In the genomic region with DNA sequence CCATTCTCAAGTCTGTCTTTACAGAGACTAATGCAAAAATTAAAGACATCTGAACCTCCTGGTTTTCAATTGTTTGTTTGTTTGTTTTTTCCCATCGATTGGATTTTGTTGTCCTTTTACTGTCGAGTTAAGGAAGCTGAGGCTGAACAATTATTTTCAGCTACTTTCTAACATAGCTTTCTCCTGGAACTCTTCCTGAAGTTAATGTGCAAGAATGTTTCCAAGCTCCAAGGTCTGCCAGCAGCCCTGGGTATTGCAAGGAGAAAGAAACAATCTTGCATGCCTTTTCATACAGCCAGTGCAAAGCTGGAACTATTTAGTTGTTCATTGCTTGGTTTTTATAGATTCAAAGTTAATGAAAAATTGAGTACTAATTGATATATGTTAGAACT, we compare ENCODE assay signal across 8 mouse cellular contexts. TPM values are rescaled to one million over a fixed set of nuclear protein-coding genes. Genes with fewer than 3 reads are reported as not detected.
DNase-seq lines count a peak whose midpoint lies in the region; ATAC-seq and TF ChIP-seq lines count a peak whose summit lies in the region.

No protein-coding gene starts in this region.

- WGBS in lung, embryonic 14.5 days: 9% methylated on average over 2 of the region's 2 CpGs
- WGBS in forebrain, embryonic 11.5 days: 38% methylated on average over 2 of the region's 2 CpGs
- 0% methylated on average over 2 of the region's 2 CpGs for WGBS in olfactory bulb, adult 2 months

- H3K9me3 ChIP-seq in lung, embryonic 14.5 days (ENCODE audit: low read depth, low read length): no peaks in the 10 kb centered on the region
- H3K9me3 ChIP-seq in forebrain, embryonic 11.5 days (ENCODE audit: control insufficient read depth, low read length): no peaks in the 10 kb centered on the region

- H3K27me3 ChIP-seq in lung, embryonic 14.5 days (ENCODE audit: insufficient read depth, low read length): no peaks in the 10 kb centered on the region
- no peaks in the 10 kb centered on the region for H3K27me3 ChIP-seq in forebrain, embryonic 11.5 days (ENCODE audit: control insufficient read depth, insufficient read depth, low read length)

- TF ChIP-seq CTCF in lung, embryonic 14.5 days (IDR thresholded peaks at IDR 0.05; ENCODE audit: low read depth): no peak
- no peak for TF ChIP-seq CTCF in olfactory bulb, adult 2 months (IDR thresholded peaks at IDR 0.05; ENCODE audit: insufficient read depth, low read depth, low read length)

- no peak for TF ChIP-seq POLR2A in olfactory bulb, adult 2 months (IDR thresholded peaks at IDR 0.05; ENCODE audit: insufficient read depth, low read depth, low read length)

- no peaks in the 10 kb centered on the region for H3K36me3 ChIP-seq in lung, embryonic 14.5 days (ENCODE audit: insufficient read depth)
- H3K36me3 ChIP-seq in forebrain, embryonic 11.5 days (ENCODE audit: control insufficient read depth, insufficient read depth, low read length): no peaks in the 10 kb centered on the region

- peak overlapping the region; percentile 58 for H3K4me3 ChIP-seq in lung, embryonic 14.5 days (ENCODE audit: low read depth, low read length)
- H3K4me3 ChIP-seq in forebrain, embryonic 11.5 days (ENCODE audit: low read depth, low read length): peak overlapping the region; percentile 45
- peak overlapping the region; percentile 99 for H3K4me3 ChIP-seq in olfactory bulb, adult 2 months (ENCODE audit: insufficient read depth, low read depth, low read length)

- H3K4me2 ChIP-seq in lung, embryonic 14.5 days: peak overlapping the region; percentile 69
- peak overlapping the region; percentile 69 for H3K4me2 ChIP-seq in forebrain, embryonic 11.5 days (ENCODE audit: low read depth, low read length, severe bottlenecking)

- peak; percentile 35 for DNase-seq in lung, embryonic 14.5 days
- DNase-seq in lung, postnatal 14 days: no peak
- no peak for DNase-seq in forebrain, embryonic 11.5 days (ENCODE audit: low spot score)
- DNase-seq in kidney, postnatal 14 days: peak; percentile 21
- no peak for DNase-seq in thymus, postnatal 25 days
- no peak for DNase-seq in layer of hippocampus, postnatal 25 days (ENCODE audit: extremely low spot score in 1 of 2, low spot score in 1 of 2)
- no peak for DNase-seq in thymus, postnatal 36 days

- peak overlapping the region; percentile 81; the same call in 1 of the 2 replicates for H3K27ac ChIP-seq in lung, embryonic 14.5 days (ENCODE audit: low read depth)
- no peak overlapping the region for H3K27ac ChIP-seq in forebrain, embryonic 11.5 days (ENCODE audit: low read depth, low read length)
- peak overlapping the region; percentile 98 for H3K27ac ChIP-seq in olfactory bulb, adult 2 months (ENCODE audit: insufficient read depth, low read depth, low read length)

- no peak for ATAC-seq in lung, embryonic 14.5 days (ENCODE audit: insufficient read depth)
- ATAC-seq in forebrain, embryonic 11.5 days (replicated peaks; ENCODE audit: low FRiP score): no peak

- 0 out of 2 replicates have a peak, but pooled peaks cover 7% of the 10 kb centered on the region for H3K4me1 ChIP-seq in lung, embryonic 14.5 days (ENCODE audit: insufficient read depth)
- no peaks in the 10 kb centered on the region for H3K4me1 ChIP-seq in forebrain, embryonic 11.5 days (replicated peaks; ENCODE audit: control insufficient read depth, insufficient read depth, low read length)
- no peaks in the 10 kb centered on the region; the same call in 1 of the 2 replicates for H3K4me1 ChIP-seq in olfactory bulb, adult 2 months (ENCODE audit: control insufficient read depth, insufficient read depth, low read length)

- peak overlapping the region; percentile 69 for H3K9ac ChIP-seq in lung, embryonic 14.5 days
- H3K9ac ChIP-seq in forebrain, embryonic 11.5 days (ENCODE audit: low read length): peak overlapping the region; percentile 67

RNA-seq across cellular contexts. Expression of a gene that starts 0.6 kb away (rescaled TPM):
- polyA plus RNA-seq in lung, embryonic 14.5 days (2014; fragmentation: Nextera tagmentation; extraction: Ambion mirVana): 43.1 and 48.2 TPM in 2 replicates
- 14.5 TPM in 2 replicates for polyA plus RNA-seq in forebrain, embryonic 11.5 days (2014; fragmentation: Nextera tagmentation; extraction: Ambion mirVana)
- not detected in 2 replicates for polyA plus RNA-seq in olfactory bulb, adult 2 months (2012; ENCODE audit: insufficient read depth, insufficient read length, low replicate concordance, missing spikeins)
- 10 to 100 TPM; 15.9 to 16.1 TPM for total RNA-seq in layer of hippocampus, postnatal 25 days (2021)

Comparison
In these comparisons a context has a peak if more than half of its experiments do, and no peak if none do; other contexts are left out.
1. DNase-seq: peak in lung, embryonic 14.5 days (single experiment) and kidney, postnatal 14 days (single experiment); none in lung, postnatal 14 days (single experiment), forebrain, embryonic 11.5 days (single experiment), thymus, postnatal 25 days (single experiment), layer of hippocampus, postnatal 25 days (0 of 2) and thymus, postnatal 36 days (0 of 2).
2. H3K4me3 ChIP-seq: peak in every context shown above with its lines; median percentile 99 in olfactory bulb, adult 2 months; 58 in lung, embryonic 14.5 days; 45 in forebrain, embryonic 11.5 days.
3. RNA of a gene that starts 0.6 kb away (polyA plus RNA-seq): 43.1 to 48.2 TPM in lung, embryonic 14.5 days and 14.5 TPM in forebrain, embryonic 11.5 days; not detected in olfactory bulb, adult 2 months; every median in the first group is over 10 times any median in the second.